Mouse (Mus musculus) kidney, adult 2 months (tissue): Measurements from ENCODE around the gene Dlx3.

Experiments
- CTCF ChIP-seq: fragments of 200-500 bp; conservative IDR thresholded peaks from 2 replicates; pipeline ENCODE4 v1.5.1; 2011; ENCODE audit warnings: low read depth, mild to moderate bottlenecking, control low read depth, low read length, moderate library complexity, mixed read lengths; ENCODE audit not compliant: insufficient read depth, insufficient read length
- POLR2A ChIP-seq: fragments of 200-500 bp; IDR thresholded peaks from one replicate; pipeline ENCODE4 v1.6.1; 2011; ENCODE audit warnings: low read depth, low read length, control low read depth

DNA sequence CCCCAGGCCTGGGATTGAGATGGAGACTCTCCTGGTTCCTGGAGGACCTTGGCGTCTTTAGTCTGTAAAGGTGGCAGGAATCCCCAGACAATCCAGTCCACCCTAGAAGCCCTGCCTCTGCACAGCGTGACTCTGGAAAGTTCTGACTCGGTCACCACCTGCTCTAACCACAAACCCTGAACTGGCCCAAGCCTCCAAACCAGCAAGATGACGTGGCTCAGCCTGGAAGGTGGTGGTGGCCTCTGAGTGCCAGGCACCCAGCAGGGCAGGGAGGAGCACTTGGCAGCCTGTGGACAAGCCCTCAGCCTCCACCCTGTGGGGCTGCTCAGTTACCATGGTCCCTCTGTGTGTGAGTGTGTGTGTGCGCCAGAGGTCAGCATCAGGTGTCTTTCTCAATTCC is 38.0 kb downstream of the Dlx3 start:
- TF ChIP-seq CTCF = no peak
- no peak for TF ChIP-seq POLR2A
